Mouse (Mus musculus): ENCODE data around the gene Cfap52. TPM values are rescaled to one million over a fixed set of nuclear protein-coding genes. Genes with fewer than 3 reads are reported as not detected.
A peak's percentile ranks its signal among the peaks of the same experiment; 100 is the strongest.

Gene Cfap52
- total RNA-seq (2022) = 1 to 10 TPM; 1.7 to 7.2 (median 5.0) TPM

GRCm38 (mm10) chr11:67965242-67965883 is at the start of gene Cfap52:
Gene Cfap52 (minus strand): TSS chr11:67965651.
- peak; percentile 41 to 63 for DNase-seq (ENCODE audit: low spot score in 2 of 2)

- DNase-seq (ENCODE audit: low spot score in 2 of 2) = no peak
Observed at GRCm38 (mm10) chr11:68012207-68012606, 46.8 kb upstream of the Cfap52 start.

DNA sequence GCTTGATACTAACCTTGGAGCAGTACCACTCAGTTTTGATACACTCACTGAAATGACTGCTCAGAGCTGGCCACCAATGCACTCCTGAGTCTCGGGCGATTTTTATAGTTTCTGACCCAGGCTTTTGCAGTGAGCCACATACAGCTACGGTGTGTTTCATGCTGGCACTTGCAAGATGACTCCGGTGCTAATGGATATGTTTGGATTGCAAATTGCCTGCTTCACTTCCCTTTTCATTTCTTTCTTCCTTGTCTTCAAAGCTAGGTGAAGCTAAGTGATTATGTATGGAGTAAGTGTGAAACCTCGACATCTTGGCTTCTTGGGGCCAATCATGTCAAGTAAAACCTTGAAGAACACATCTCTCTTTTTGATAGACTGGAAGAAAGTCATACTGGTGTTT is 43.9 kb upstream of the Cfap52 start:
- DNase-seq (ENCODE audit: low spot score in 2 of 2) = no peak

GRCm38 (mm10) chr11:68007645-68008044 is 42.2 kb upstream of the Cfap52 start:
- DNase-seq (ENCODE audit: low spot score in 2 of 2) = no peak

GRCm38 (mm10) chr11:68006216-68006789 is 40.9 kb upstream of the Cfap52 start:
- DNase-seq (ENCODE audit: low spot score in 2 of 2) = no peak

DNA sequence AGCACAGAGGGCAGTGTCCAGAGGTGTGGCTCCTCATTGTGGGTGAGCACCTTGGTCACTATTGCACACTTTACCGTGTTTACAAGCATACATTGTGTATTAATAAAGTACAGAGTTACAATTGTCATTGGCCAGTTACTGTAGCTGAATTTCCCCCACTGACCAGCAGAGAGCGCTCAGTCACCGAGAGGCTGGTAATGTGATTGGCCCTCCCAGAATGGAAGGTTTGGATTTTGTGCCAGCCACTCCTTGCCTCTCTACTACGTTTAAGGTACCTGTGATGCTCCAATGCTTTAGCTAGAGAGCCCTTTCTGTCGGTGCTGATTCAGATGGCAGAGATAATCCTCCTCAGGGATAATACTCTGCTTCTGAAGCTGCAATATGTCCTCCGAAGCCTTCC is 38.7 kb upstream of the Cfap52 start:
- DNase-seq (ENCODE audit: low spot score in 2 of 2) = peak; percentile 34 to 48

DNA sequence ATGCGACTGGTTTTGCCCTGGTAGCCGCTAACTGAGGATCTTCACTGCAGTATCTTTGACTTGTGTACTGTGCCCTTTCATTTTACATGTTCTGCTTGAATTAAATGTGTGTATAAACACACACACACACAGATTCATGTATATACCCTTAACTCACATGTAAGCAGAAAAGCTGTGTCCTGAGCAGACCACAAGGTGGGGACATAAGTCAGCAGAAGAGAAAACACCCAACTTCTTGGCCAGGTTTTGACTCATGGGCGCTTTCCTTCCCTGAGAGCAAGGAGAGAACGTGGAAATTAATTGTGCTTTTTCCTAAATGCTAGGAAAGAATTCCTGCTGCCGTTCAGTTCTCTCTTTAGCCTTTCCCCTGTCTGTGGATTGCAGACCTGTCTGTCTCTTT is 34.2 kb upstream of the Cfap52 start:
- DNase-seq (ENCODE audit: low spot score in 2 of 2) = no peak

- DNase-seq (ENCODE audit: low spot score in 2 of 2) = no peak
Observed at GRCm38 (mm10) chr11:67998905-67999304, 33.5 kb upstream of the Cfap52 start.

GRCm38 (mm10) chr11:67995965-67996364 is 30.5 kb upstream of the Cfap52 start:
- DNase-seq (ENCODE audit: low spot score in 2 of 2) = no peak

DNA sequence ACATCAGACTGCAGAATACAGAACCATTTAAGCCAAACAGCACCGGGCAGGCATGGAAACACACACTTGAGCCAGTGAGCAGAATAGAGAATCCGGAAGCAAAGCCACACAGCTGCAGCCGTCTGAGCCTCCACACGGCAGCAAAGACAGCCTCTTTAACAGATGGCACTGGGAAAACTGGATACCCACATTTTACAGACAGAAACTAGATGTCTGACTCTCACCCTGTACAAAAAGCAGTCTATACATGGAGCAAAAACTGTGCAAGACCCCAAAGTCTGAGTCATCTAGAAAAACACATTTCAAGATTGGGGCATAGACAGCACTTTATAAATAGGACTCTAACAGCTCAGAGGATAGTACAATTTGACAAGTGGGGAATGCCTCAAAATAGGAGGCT is 25.8 kb upstream of the Cfap52 start:
- no peak for DNase-seq (ENCODE audit: low spot score in 2 of 2)

DNA sequence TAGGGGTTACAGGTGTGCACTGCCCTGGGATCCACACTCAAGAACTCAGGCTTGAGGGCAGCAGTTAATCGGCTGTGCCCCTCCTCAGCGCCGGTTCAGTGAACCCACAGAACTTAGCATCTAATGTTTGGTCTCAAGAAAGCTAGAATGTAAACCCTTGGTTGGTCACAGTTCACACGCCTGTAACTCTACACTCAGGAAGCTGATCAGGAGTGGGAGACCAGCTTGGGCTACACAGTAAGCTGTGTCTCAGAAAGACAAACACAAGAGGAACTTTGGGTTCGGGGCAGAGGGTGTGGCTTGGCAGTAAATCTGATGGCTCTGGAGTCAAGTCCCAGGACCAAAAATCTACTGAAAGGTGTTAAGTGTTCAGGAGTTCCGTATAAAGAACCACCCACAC is 18.1 kb upstream of the Cfap52 start:
- no peak for DNase-seq (ENCODE audit: low spot score in 2 of 2)

GRCm38 (mm10) chr11:67975252-67975651 is 9.8 kb upstream of the Cfap52 start:
- DNase-seq (ENCODE audit: low spot score in 2 of 2) = no peak

DNA sequence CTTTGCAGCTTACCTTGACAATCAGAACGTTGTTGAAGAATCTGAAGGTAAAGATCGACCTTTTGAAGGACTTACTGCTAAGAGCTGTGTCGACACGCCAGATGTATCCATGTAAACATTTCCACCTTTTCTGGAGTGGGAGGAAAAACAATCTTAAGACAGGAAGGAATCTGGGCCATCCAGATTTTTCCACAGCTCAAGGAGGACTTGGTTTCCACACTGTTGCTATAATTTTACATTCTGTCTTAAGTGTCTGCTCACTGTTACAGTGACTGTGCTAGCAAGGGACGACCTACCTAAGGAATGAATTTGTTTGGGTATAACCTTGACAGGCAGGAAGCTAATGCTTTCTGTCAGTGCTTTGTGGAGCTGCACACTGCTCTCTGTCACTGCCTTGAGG is 7.8 kb upstream of the Cfap52 start:
- no peak for DNase-seq (ENCODE audit: low spot score in 2 of 2)

DNA sequence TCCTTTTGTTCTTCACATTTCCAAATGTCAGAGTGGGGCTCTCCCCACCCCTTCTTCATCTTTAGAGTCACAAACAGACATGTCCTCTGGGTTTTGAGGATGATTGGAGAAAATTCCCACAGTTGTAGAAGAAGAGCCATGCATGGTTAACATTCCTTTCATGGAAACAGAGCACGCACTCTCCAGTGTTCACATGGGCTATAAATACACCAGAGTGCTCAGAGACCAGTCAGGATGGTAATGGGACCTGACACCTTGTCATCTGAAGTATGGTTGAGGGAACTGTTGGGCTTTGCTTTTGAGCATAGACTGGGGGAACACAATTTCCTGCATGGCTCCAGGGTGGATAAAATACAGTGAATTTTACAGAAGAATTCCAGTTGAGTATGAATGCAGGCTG is 7.2 kb upstream of the Cfap52 start:
- no peak for DNase-seq (ENCODE audit: low spot score in 2 of 2)

DNA sequence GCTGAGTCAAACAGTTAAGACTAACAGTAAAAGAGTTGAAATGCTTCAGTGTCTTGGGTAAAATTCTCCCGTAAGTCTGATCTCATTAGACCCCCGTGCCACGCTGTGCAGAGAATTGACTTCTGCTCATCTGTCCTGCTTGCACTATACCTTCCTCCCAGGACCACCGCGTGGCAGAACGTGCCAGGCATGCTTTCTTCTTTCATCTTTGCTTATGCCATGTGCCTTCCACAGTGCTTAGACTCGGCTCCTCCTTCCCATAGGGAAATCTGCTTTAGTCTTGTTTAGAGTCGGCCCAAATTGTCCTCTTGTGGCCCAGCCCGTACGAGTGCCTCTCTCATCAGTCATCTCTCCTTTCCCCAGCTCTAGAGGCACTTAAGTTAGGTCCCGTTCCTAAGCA is 2.4 kb upstream of the Cfap52 start:
- no peak for DNase-seq (ENCODE audit: low spot score in 2 of 2)

GRCm38 (mm10) chr11:67965905-67966878 is 741 bp upstream of the Cfap52 start, which contains the start of gene Stx8:
Gene Stx8 (plus strand): TSS chr11:67966193.
- DNase-seq (ENCODE audit: low spot score in 2 of 2) = peak; percentile 86 to 87

- DNase-seq (ENCODE audit: low spot score in 2 of 2) = no peak
Observed at GRCm38 (mm10) chr11:67964110-67964509, 1.3 kb downstream of the Cfap52 start.

- DNase-seq (ENCODE audit: low spot score in 2 of 2) = no peak
Observed at GRCm38 (mm10) chr11:67954413-67954812, 11.0 kb downstream of the Cfap52 start.

DNA sequence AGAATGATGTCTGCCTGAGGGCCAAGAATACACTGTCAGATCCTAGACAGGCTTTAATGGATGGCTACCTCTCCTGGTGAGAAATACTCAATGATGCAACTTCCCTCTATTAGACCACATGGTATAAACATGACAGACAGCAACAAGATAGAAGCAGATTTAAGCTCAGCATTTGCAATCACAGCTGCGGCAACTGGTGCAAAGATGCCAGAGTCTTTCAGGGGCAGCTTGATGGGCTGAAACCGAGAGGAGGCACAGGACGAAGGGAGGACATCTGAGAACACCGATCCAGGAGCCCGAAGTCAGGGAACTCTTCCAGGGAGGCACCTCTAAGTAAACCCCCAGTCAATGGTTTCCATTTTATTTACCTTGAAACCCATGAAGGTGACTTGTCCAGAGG is 11.8 kb downstream of the Cfap52 start:
- DNase-seq (ENCODE audit: low spot score in 2 of 2) = no peak

- DNase-seq (ENCODE audit: low spot score in 2 of 2) = no peak
Observed at GRCm38 (mm10) chr11:67949475-67949874, 16.0 kb downstream of the Cfap52 start.

DNA sequence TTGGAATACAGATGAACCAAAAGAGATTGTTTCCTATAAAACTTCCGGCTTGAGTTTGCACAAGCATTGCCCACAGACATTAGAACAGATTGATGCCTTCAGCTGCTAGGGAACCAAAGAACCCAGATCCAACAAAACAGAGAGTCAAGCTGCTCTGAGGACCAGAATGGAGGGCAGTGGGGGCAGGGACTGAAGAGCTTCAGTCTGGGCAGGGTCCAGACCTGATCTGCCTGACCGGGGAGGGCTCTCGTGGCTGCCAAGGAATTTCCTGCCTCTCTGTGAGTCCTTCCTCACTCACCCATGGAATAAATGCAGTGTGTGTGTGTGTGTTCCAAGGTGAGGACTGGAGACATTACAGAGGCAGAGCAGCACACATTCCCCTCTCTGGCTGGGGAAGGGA is 17.2 kb downstream of the Cfap52 start:
- no peak for DNase-seq (ENCODE audit: low spot score in 2 of 2)

DNA sequence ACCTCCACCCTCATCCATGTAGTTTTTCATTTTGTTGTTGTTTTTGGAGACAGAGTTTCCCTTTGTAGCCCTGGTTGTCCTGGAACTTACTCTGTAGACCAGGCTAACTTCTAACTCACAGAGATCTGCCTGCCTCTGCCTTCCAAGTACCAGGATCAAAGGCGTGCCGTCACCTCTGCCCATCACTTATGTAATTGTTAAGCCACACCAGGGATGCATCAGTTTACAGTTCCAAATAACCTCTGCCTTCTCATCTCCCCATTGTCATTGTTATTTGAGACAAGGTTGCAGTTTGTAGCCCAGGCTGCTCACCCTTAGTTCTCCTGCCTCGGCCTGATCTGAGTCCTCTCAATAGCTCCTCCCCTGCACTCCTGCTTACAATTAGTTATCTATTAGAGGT is 33.3 kb downstream of the Cfap52 start:
- DNase-seq (ENCODE audit: low spot score in 2 of 2) = no peak

Data from gastrocnemius, adult 8-10 months (tissue).